In genomic region chr1:191520669-191521068, GRCm38 (mm10) we compare ENCODE assay signal across 20 mouse cellular contexts. TPM values are rescaled to one million over a fixed set of nuclear protein-coding genes. Genes with fewer than 3 reads are reported as not detected.
DNase-seq lines count a peak whose midpoint lies in the region; ATAC-seq lines count a peak whose summit lies in the region.
"Had no signal": no experiment of that assay in that cellular context is flagged by ENCODE, and none has a peak within 500 bp of the region (broad histone marks: within the 10 kb centered on the region; RNA-seq: fewer than 3 reads in every experiment).

No protein-coding gene starts in this region.

- H3K27me3 ChIP-seq in heart, embryonic 14.5 days (ENCODE audit: control insufficient read depth, insufficient read depth, low read length) = no peaks in the 10 kb centered on the region
- no peaks in the 10 kb centered on the region for H3K27me3 ChIP-seq in forebrain, embryonic 12.5 days
- H3K27me3 ChIP-seq: embryonic facial prominence, embryonic 13.5 days; limb, embryonic 15.5 days; midbrain, embryonic 12.5 days; neural tube, embryonic 13.5 days had no signal

- 26% methylated on average over 10 of the region's 10 CpGs for WGBS in heart, embryonic 14.5 days
- 95% methylated on average over 10 of the region's 10 CpGs for WGBS in forebrain, embryonic 12.5 days

- H3K4me3 ChIP-seq in heart, embryonic 14.5 days (ENCODE audit: control insufficient read depth in 1 of 2, insufficient read depth in 1 of 2, low read depth in 1 of 2, low read length in 2 of 2) = no peak overlapping the region
- no peak overlapping the region for H3K4me3 ChIP-seq in forebrain, embryonic 12.5 days (replicated peaks)
- H3K4me3 ChIP-seq: embryonic facial prominence, embryonic 13.5 days; layer of hippocampus, adult 2 months; limb, embryonic 15.5 days; midbrain, embryonic 12.5 days; neural tube, embryonic 13.5 days had no signal

- H3K36me3 ChIP-seq in heart, embryonic 14.5 days (ENCODE audit: control insufficient read depth, insufficient read depth, low read length) = no peaks in the 10 kb centered on the region
- H3K36me3 ChIP-seq in forebrain, embryonic 12.5 days (replicated peaks) = no peaks in the 10 kb centered on the region
- H3K36me3 ChIP-seq: embryonic facial prominence, embryonic 13.5 days; limb, embryonic 15.5 days; midbrain, embryonic 12.5 days; neural tube, embryonic 13.5 days had no signal

- no peak overlapping the region for H3K9ac ChIP-seq in heart, embryonic 14.5 days (ENCODE audit: low read length)
- H3K9ac ChIP-seq in forebrain, embryonic 12.5 days = no peak overlapping the region
- H3K9ac ChIP-seq: embryonic facial prominence, embryonic 13.5 days; hindbrain, embryonic 14.5 days; limb, embryonic 15.5 days; midbrain, embryonic 12.5 days; neural tube, embryonic 13.5 days had no signal

- peak overlapping the region; percentile 29; the same call in 1 of the 2 replicates for H3K4me2 ChIP-seq in heart, embryonic 14.5 days (ENCODE audit: low read length)
- no peak overlapping the region for H3K4me2 ChIP-seq in forebrain, embryonic 12.5 days
- H3K4me2 ChIP-seq: embryonic facial prominence, embryonic 13.5 days; hindbrain, embryonic 14.5 days; limb, embryonic 15.5 days; midbrain, embryonic 12.5 days; neural tube, embryonic 13.5 days had no signal

- H3K27ac ChIP-seq in heart, embryonic 14.5 days (replicated peaks in 1 of 2; ENCODE audit: control insufficient read depth in 1 of 2, insufficient read depth in 1 of 2, low read depth in 2 of 2, low read length in 2 of 2) = peak overlapping the region in 1 of 2 experiments; percentile 66; a peak in 3 of 4 replicates
- no peak overlapping the region for H3K27ac ChIP-seq in forebrain, embryonic 12.5 days
- H3K27ac ChIP-seq: embryonic facial prominence, embryonic 13.5 days; hindbrain, embryonic 14.5 days; layer of hippocampus, adult 2 months; limb, embryonic 15.5 days; midbrain, embryonic 12.5 days; neural tube, embryonic 13.5 days had no signal

- H3K9me3 ChIP-seq in heart, embryonic 14.5 days (ENCODE audit: control insufficient read depth, low read length) = no peaks in the 10 kb centered on the region
- H3K9me3 ChIP-seq in forebrain, embryonic 12.5 days = no peaks in the 10 kb centered on the region
- H3K9me3 ChIP-seq: embryonic facial prominence, embryonic 13.5 days; limb, embryonic 15.5 days; midbrain, embryonic 12.5 days; neural tube, embryonic 13.5 days had no signal

- 0 out of 2 replicates have a peak, but pooled peaks have one; percentile 32 for ATAC-seq in heart, embryonic 14.5 days (ENCODE audit: insufficient number of reproducible peaks, insufficient read depth, low FRiP score, low read depth)
- peak; percentile 13; the same call in 1 of the 2 replicates for ATAC-seq in megakaryocyte progenitor cell, adult 5-6 weeks (replicated peaks; ENCODE audit: poor library complexity)
- ATAC-seq in forebrain, embryonic 12.5 days (ENCODE audit: low FRiP score) = no peak
- ATAC-seq: forebrain, embryonic 16.5 days; lung, postnatal 0 days had no signal

- peaks cover 15 to 16% of the 10 kb centered on the region in 2 experiments for H3K4me1 ChIP-seq in heart, embryonic 14.5 days (ENCODE audit: control insufficient read depth in 2 of 2, insufficient read depth in 2 of 2, low read length in 2 of 2)
- no peaks in the 10 kb centered on the region for H3K4me1 ChIP-seq in forebrain, embryonic 12.5 days
- H3K4me1 ChIP-seq: embryonic facial prominence, embryonic 13.5 days; limb, embryonic 15.5 days; midbrain, embryonic 12.5 days; neural tube, embryonic 13.5 days had no signal

- peak; percentile 94 for DNase-seq in heart, adult 11 months
- DNase-seq in heart, postnatal 4 days = no peak
- DNase-seq in thymus, postnatal 0 days (ENCODE audit: low spot score) = peak; percentile 29
- no peak for DNase-seq in thymus, adult 18-20 months
- DNase-seq in ovary, adult 18-20 months (ENCODE audit: low spot score) = no peak
- DNase-seq: adrenal gland, adult 2 months; cerebellum, postnatal 10 days; right cerebral cortex, postnatal 14 days; spleen, adult 18-20 months had no signal

RNA-seq across cellular contexts. Expression of gene Dtl, which starts 54.7 kb away (rescaled TPM):
- 10 to 100 TPM; 19.7 to 20.3 TPM for total RNA-seq in heart, postnatal 4 days (2021)
- 36.8 and 38.8 TPM in 2 replicates for polyA plus RNA-seq in thymus, postnatal 0 days (2015; fragmentation: Nextera tagmentation; extraction: Ambion mirVana)
- polyA plus RNA-seq in heart, embryonic 14.5 days (2014; fragmentation: Nextera tagmentation; extraction: Ambion mirVana) = 27.2 and 30.4 TPM in 2 replicates
- total RNA-seq in megakaryocyte progenitor cell, adult 5-6 weeks (2015) = 90.8 and 98.8 TPM in 2 replicates
- 54.4 and 77.3 TPM in 2 replicates for total RNA-seq in megakaryocyte progenitor cell, adult 5-6 weeks (2017)
- polyA plus RNA-seq in forebrain, embryonic 12.5 days (2016; fragmentation: Nextera tagmentation; extraction: Ambion mirVana) = 74.5 and 77.3 TPM in 2 replicates

RNA-seq across cellular contexts. Expression of gene Ints7, which starts 54.8 kb away (rescaled TPM):
- total RNA-seq in heart, postnatal 4 days (2021) = 10 to 100 TPM; 34.7 to 38.0 TPM
- 43.6 and 45.2 TPM in 2 replicates for polyA plus RNA-seq in thymus, postnatal 0 days (2015; fragmentation: Nextera tagmentation; extraction: Ambion mirVana)
- 36.4 and 38.2 TPM in 2 replicates for polyA plus RNA-seq in heart, embryonic 14.5 days (2014; fragmentation: Nextera tagmentation; extraction: Ambion mirVana)
- total RNA-seq in megakaryocyte progenitor cell, adult 5-6 weeks (2015) = 37.0 and 39.8 TPM in 2 replicates
- 63.1 and 69.2 TPM in 2 replicates for total RNA-seq in megakaryocyte progenitor cell, adult 5-6 weeks (2017)
- polyA plus RNA-seq in forebrain, embryonic 12.5 days (2016; fragmentation: Nextera tagmentation; extraction: Ambion mirVana) = 77.4 and 78.7 TPM in 2 replicates

Comparison
In these comparisons a context has a peak if more than half of its experiments do, and no peak if none do; other contexts are left out.
1. DNase-seq: peak in heart, adult 11 months (single experiment) and thymus, postnatal 0 days (single experiment); none in heart, postnatal 4 days (single experiment), thymus, adult 18-20 months (0 of 2) and ovary, adult 18-20 months (single experiment).